Mouse (Mus musculus) midbrain, postnatal 0 days (tissue): Measurements from ENCODE around the gene Pcyt2. TPM values are rescaled to one million over a fixed set of nuclear protein-coding genes. Genes with fewer than 3 reads are reported as not detected.

ENCODE experiments used
- ATAC-seq: fragments of 200-750 bp; cut with Nextera tagmentation; 2 replicates; pipeline ENCODE4 v1.8.0; 2017; ENCODE audit warnings: moderate number of reproducible peaks, mild to moderate bottlenecking, moderate TSS enrichment, moderate library complexity; ENCODE audit not compliant: low FRiP score
- DNase-seq: peaks from one replicate; pipeline ENCODE4 v3.0.0-alpha.2; 2015; ENCODE audit warnings: low spot score
- H3K27ac ChIP-seq: fragments of 300-500 bp; sonication (generic); 2 replicates; pipeline ENCODE4 v1.5.1; 2014; ENCODE audit warnings: low read depth, mild to moderate bottlenecking, low read length, mixed read lengths
- H3K27me3 ChIP-seq: fragments of 300-500 bp; sonication (generic); 2 replicates; pipeline ENCODE4 v1.6.1; 2014; ENCODE audit warnings: low read length, control low read depth, mixed read lengths; ENCODE audit not compliant: insufficient read depth
- H3K36me3 ChIP-seq: fragments of 300-500 bp; sonication (generic); 2 replicates; pipeline ENCODE4 v1.6.1; 2014; ENCODE audit warnings: low read length, control low read depth, mixed read lengths; ENCODE audit not compliant: insufficient read depth
- H3K4me1 ChIP-seq: fragments of 300-500 bp; sonication (generic); 2 replicates; pipeline ENCODE4 v1.6.1; 2014; ENCODE audit warnings: mild to moderate bottlenecking, control low read depth, antibody characterized with exemption, low read length, mixed read lengths; ENCODE audit not compliant: insufficient read depth
- H3K4me2 ChIP-seq: fragments of 300-500 bp; sonication (generic); 2 replicates; pipeline ENCODE4 v1.6.1; 2014; ENCODE audit warnings: low read depth, mild to moderate bottlenecking, low read length, mixed read lengths; ENCODE audit not compliant: poor library complexity, severe bottlenecking
- H3K4me3 ChIP-seq: fragments of 300-500 bp; sonication (generic); 2 replicates; pipeline ENCODE4 v1.5.1; 2014; ENCODE audit warnings: low read depth, mild to moderate bottlenecking, low read length, moderate library complexity
- H3K9ac ChIP-seq: fragments of 300-500 bp; sonication (generic); replicated peaks from 2 replicates; pipeline ENCODE4 v1.6.1; 2014; ENCODE audit warnings: mild to moderate bottlenecking, low read length, moderate library complexity, mixed read lengths; ENCODE audit not compliant: poor library complexity, severe bottlenecking
- H3K9me3 ChIP-seq: fragments of 300-500 bp; sonication (generic); 2 replicates; pipeline ENCODE4 v1.6.1; 2016; ENCODE audit warnings: low read length, control low read depth
- CTCF ChIP-seq: IDR thresholded peaks from 2 replicates; pipeline ENCODE4 v1.5.1; 2016; ENCODE audit warnings: antibody characterized with exemption, mild to moderate bottlenecking
- WGBS: fragments of 180-500 bp; shearing (Covaris S2); extraction: QIAGEN DNeasy Blood & Tissue Kit; methylation state at CpG from one replicate; pipeline ENCODE4 v1.1.7; 2014; 5-methylcytosine and 5-hydroxymethylcytosine counted together
- polyA plus RNA-seq: library from polyadenylated mRNA; unstranded; fragments of >200 nt; fragmentation: Nextera tagmentation; extraction: Ambion mirVana; gene quantifications from 2 replicates; pipeline ENCODE4 v1.2.1, GENCODE M21; 2015
- total RNA-seq: library from RNA; depleted of rRNA; stranded (reverse); fragments of >200 nt; gene quantifications from 2 replicates; pipeline ENCODE4 v1.2.3, GENCODE M21; 2014; rRNA removed

The Pcyt2 gene
- total RNA-seq, result 130 and 137 TPM in 2 replicates
- 129 and 143 TPM in 2 replicates for polyA plus RNA-seq

DNA sequence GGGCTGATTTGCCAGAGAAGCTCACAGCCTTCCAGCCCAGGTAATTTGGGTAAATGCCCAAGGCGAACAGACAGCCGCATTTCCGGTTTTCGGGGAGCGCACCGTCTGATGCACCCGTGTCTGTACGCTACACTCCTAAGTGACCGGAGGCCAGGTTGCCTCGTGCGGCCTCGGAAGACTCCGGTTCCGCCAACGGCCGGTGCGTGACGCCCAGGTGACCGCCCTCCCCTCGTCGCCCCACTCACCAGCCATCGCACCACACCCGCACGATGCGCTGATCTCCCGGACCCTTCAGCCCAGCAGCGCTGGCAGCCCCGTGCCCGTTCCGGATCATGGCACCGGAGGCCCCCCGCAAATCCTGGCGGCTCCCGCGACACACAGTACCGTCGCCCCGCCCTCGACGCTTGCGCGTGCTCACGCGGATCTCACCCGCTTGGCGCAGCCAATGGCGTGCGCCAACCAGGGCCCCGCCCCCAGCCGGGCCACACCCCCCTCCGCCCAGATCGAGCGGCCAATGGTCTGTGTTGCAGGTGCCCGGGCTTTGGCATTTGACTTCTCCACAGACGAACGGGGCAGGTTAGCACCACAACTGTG is at the start of gene Pcyt2:
TSS of gene Pcyt2 (minus strand) at position 418 of the 594 bp plus-strand sequence.
- Histone ChIP-seq H3K27ac (peak within 1 kb of the TSS; percentile 85), H3K4me2 (peak within 1 kb of the TSS; percentile 84), H3K9me3 (no peaks in the 10 kb centered on the region), H3K9ac (peak within 1 kb of the TSS; percentile 81), H3K27me3 (no peaks in the 10 kb centered on the region), H3K36me3 (peaks cover 46% of the 10 kb centered on the region), H3K4me1 (peaks cover 8% of the 10 kb centered on the region; the same call in 1 of the 2 replicates), H3K4me3 (peak within 1 kb of the TSS; percentile 78)
- peak; percentile 95 for DNase-seq
- ATAC-seq, result peak; percentile 92
- WGBS, result under 1% methylated on average over 56 of the region's 56 CpGs
- no peak for TF ChIP-seq CTCF

DNA sequence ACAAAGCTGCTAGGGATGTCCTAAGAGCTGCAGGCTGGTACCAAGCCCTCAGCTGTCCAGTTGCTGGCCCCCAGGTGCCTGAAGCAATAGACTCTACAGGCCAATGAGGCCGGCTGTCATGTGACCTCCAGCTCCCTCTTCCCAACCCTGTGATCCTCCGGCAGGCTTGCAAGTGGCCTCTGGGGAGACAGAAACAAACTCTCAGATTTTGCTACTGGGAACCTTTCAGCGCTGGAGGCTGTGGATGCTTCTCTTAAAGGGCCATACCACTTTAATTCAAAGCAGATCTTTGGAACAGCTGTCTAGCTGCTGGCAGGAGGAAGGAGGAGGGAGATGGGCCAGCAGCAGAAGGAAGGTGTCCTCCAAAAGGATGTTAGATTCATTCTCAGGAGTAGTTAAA is 48.9 kb upstream of the Pcyt2 start:
- Histone ChIP-seq H3K27ac (no peak overlapping the region), H3K27me3 (peaks cover 22% of the 10 kb centered on the region), H3K36me3 (no peaks in the 10 kb centered on the region), H3K4me2 (no peak overlapping the region), H3K9me3 (no peaks in the 10 kb centered on the region), H3K9ac (no peak overlapping the region), H3K4me3 (no peak overlapping the region), H3K4me1 (no peaks in the 10 kb centered on the region)
- ATAC-seq, result no peak
- TF ChIP-seq CTCF, result no peak
- 3% methylated on average over 3 of the region's 3 CpGs for WGBS
- no peak for DNase-seq

DNA sequence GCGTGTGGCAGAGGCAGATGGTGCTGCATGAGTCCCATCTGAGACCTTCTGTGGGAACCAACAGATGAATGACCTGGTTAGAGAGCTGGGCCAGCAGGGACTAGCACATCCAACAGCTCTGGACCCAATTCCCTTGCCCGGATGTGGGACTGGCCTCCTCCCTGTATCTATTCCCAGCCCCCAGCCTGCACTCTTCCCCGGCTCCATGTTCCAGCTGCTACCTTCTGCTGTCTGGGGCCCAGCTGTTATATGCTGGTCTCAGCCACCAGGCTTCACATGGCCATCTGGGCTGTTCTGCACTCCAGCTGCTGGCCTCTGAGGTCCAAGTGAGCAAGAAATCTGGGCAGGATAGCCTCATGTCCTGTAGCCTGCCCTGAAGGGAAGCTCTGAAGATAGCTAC is 47.7 kb upstream of the Pcyt2 start:
- WGBS, result 87% methylated on average over 3 of the region's 3 CpGs
- Histone ChIP-seq H3K4me3 (no peak overlapping the region), H3K27ac (no peak overlapping the region), H3K27me3 (peaks cover 34% of the 10 kb centered on the region), H3K4me2 (no peak overlapping the region), H3K36me3 (no peaks in the 10 kb centered on the region), H3K9me3 (no peaks in the 10 kb centered on the region), H3K4me1 (no peaks in the 10 kb centered on the region), H3K9ac (no peak overlapping the region)
- TF ChIP-seq CTCF, result no peak
- DNase-seq (no peak), ATAC-seq (no peak)

DNA sequence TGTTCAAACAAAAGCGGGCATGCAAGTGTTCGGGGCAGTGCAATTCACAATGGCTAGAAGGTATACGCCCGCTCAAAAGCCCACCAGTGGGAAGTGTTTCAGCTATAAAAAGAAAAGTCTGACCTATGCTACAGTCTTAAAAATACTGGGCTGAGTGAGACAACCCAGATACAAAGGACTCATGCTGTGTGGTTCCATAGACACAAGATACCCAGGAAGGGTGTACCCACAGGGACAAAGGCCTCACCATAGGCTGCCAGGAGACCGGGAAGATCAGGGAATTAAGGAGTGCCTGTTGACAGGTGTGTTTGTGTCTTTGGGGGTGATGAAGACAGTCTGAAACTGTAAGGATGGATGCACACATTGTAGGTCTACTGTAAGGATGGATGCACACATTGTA is 46.0 kb upstream of the Pcyt2 start:
- peaks cover 51% of the 10 kb centered on the region for H3K27me3 ChIP-seq
- H3K4me2 ChIP-seq, result no peak overlapping the region
- no peaks in the 10 kb centered on the region for H3K9me3 ChIP-seq
- WGBS, result 55% methylated on average over 5 of the region's 5 CpGs
- no peaks in the 10 kb centered on the region for H3K36me3 ChIP-seq
- H3K4me3 ChIP-seq, result no peak overlapping the region
- H3K27ac ChIP-seq, result no peak overlapping the region
- DNase-seq (no peak), ATAC-seq (no peak)
- H3K4me1 ChIP-seq, result no peaks in the 10 kb centered on the region
- no peak for TF ChIP-seq CTCF
- H3K9ac ChIP-seq, result no peak overlapping the region

DNA sequence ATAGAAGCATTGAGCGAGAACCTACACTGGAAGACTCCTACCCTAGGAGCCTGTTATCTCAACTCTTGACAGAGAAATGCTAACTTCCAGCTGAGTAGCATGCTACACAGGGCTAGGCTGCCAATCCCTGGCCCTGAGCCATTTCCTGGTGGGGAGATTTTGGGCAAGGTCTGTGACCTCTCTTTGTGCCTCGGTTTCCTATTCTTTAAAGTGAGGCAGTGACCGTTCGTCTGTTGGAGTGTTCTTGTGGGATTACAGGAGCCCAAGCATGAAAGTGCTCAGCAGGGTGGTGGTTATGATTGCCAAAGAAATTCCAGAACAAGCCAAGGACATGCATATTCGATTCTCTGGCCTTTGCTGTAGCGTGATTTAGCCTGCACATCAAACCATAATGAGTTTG is 45.0 kb upstream of the Pcyt2 start:
- no peak overlapping the region for H3K4me2 ChIP-seq
- ATAC-seq (no peak), DNase-seq (no peak)
- no peaks in the 10 kb centered on the region for H3K4me1 ChIP-seq
- H3K27me3 ChIP-seq, result peaks cover 61% of the 10 kb centered on the region
- H3K36me3 ChIP-seq, result no peaks in the 10 kb centered on the region
- no peak overlapping the region for H3K9ac ChIP-seq
- H3K27ac ChIP-seq, result no peak overlapping the region
- 17% methylated on average over 6 of the region's 6 CpGs for WGBS
- no peak overlapping the region for H3K4me3 ChIP-seq
- TF ChIP-seq CTCF, result no peak
- no peaks in the 10 kb centered on the region for H3K9me3 ChIP-seq

DNA sequence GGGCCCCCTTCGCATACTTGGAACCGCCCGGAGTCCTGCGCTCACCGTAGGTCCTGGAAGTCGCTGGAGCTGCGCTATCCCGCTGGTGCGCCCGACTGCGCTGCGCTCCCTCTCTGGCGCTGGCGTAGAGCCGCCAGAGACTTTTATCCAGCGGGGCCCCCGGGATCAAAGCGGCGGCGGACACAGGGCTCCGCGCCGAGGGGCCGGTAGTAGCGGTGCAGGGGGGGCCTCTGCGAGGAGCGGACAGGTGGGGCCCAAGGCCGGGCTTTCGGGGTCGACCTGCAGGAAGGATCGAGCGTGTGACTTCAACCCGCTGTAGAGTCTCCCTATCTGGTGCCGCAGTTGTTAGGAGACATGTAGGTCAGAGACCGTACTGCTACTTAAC is 43.3 kb upstream of the Pcyt2 start, which contains the start of gene Notum:
TSS of gene Notum (minus strand) at position 100 of the 385 bp plus-strand sequence.
- no peak within 1 kb of the TSS for H3K27ac ChIP-seq
- DNase-seq (no peak), ATAC-seq (no peak)
- H3K36me3 ChIP-seq, result no peaks in the 10 kb centered on the region
- H3K4me1 ChIP-seq, result no peaks in the 10 kb centered on the region
- H3K9me3 ChIP-seq, result no peaks in the 10 kb centered on the region
- H3K27me3 ChIP-seq, result peaks cover 76% of the 10 kb centered on the region
- peak within 1 kb of the TSS; percentile 54 for H3K4me2 ChIP-seq
- under 1% methylated on average over 35 of the region's 35 CpGs for WGBS
- TF ChIP-seq CTCF, result no peak
- H3K9ac ChIP-seq, result 0 out of 2 replicates have a peak within 1 kb of the TSS, but pooled peaks have one; percentile 39
- peak within 1 kb of the TSS; percentile 33 for H3K4me3 ChIP-seq
